Mouse (Mus musculus): ENCODE results near the gene Kpna7.
A peak's percentile ranks its signal among the peaks of the same experiment; 100 is the strongest.

Gene Kpna7

DNA sequence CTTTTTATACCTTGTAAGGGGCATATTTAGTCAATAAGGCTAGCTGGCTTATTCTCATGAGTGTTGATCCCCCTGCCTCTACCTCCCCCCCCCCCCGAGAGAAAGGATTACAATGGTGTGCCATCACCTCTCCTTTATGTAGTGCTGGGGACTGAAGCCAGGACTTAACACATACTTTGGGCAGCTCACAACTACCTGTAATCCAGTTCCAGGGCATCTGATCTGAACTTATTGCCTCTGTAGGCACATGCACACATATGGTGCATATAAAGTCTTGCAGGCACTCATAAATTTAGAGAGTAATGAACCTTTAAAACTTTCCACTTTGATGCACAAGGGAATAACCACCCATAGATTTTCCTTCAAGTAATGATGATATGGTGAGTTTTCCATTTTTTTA, 69.6 kb downstream of the Kpna7 start:
- DNase-seq = no peak

- DNase-seq = no peak
Measured at GRCm38 (mm10) chr5:145008878-145009659, 74.8 kb downstream of the Kpna7 start.

GRCm38 (mm10) chr5:145005596-145005995, 78.2 kb downstream of the Kpna7 start:
- DNase-seq = no peak

GRCm38 (mm10) chr5:145004495-145004894, 79.3 kb downstream of the Kpna7 start:
- no peak for DNase-seq

DNA sequence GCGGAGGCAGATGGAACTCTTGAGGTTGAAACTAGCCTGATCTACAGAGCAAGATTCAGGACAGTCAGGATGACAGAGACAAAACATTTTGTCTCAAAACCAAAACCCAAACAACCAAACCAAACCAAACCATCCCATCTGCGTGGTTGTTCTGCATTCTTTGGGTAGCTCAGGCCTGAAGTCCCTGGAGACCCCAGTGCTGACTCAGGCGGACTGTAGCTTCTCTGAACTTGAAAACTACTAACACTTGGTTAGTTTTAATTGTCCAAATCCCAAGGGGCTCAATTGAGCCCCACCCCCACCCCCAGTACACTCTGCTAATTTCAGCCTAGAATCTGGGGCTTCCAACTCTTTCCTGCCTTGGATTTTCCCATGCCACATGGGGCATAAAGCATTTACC, 80.5 kb downstream of the Kpna7 start:
- DNase-seq = no peak

DNA sequence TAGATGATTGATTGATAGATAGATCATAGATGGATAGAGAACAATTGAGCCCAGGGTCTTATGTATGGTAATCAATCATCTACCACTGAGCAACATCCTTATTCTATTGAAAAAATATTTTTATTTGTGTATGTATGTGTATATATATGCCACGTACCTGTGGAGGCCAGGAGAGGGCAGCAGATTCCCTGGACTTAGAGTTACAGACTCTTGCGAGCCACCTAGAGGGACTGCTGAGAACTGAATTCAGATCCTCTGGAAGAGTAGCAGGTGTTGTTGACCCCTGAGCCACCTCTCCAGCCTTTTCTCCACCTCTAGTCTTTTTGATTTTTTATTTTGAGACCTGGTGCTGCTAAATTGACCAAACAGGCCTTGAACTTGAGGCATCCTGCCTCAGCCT, 85.3 kb downstream of the Kpna7 start:
- no peak for DNase-seq

DNA sequence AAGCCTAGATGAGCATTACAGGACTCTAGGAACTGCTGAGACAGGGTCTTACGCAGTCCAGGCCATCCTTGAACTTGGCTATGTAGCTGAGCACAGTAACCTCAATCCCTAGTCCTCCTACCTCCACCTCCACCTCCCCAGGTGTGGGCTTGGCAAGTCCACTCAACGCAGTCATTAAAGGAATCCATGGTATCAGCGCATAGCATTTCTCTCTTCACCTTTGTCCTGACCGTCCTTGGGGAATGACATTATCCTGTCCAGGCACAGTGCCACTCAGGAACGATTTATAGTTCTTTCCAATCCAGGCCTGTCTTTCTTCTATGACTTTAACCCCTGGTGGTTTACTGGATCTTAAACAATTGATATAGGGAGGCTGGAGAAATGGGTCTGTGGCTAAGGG, 93.3 kb downstream of the Kpna7 start:
- DNase-seq = no peak

DNA sequence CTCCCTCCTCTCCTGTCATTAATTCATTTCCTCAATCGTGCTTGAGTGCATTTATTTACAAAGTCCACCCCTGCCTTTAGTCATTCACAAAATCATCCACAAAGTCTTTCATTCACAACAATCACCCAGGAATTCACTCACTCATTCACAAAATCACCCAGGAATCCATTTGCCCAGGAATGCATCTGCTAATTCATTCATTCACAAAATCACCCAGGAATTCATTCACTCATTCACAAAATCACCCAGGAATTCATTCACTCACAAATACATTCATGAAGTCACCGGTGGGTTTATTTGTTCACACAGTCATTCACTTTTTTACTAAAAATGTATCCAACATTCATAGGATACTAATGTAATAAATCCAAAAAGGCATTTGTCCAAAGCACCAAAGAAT, 93.8 kb downstream of the Kpna7 start:
- no peak for DNase-seq

DNA sequence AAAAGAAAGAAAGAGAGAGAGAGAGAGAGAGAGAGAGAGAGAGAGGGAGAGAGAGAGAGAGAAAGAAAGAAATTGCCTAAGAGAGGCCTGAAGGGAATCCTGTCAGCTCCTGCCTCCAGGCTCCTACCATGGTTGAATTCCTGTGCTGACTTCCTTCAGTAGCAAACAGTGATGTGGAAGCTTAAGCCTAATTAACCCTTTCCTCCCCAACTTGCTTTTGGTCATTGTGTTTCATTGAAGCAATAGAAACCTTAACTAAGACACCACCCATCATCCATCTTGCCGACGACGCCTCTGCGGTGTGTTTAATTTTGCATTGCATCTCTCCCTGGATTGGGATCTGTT, 94.8 kb downstream of the Kpna7 start:
- no peak for DNase-seq

GRCm38 (mm10) chr5:144988340-144989060, 95.3 kb downstream of the Kpna7 start:
- peak; percentile 14 for DNase-seq

- DNase-seq = no peak
Measured at GRCm38 (mm10) chr5:144987561-144987960, 96.3 kb downstream of the Kpna7 start.

- DNase-seq = no peak
Measured at GRCm38 (mm10) chr5:144984839-144985238, 99.0 kb downstream of the Kpna7 start.

GRCm38 (mm10) chr5:144983227-144983626, 100.6 kb downstream of the Kpna7 start:
- DNase-seq = no peak

GRCm38 (mm10) chr5:144979110-144979509, 104.7 kb downstream of the Kpna7 start:
- no peak for DNase-seq

DNA sequence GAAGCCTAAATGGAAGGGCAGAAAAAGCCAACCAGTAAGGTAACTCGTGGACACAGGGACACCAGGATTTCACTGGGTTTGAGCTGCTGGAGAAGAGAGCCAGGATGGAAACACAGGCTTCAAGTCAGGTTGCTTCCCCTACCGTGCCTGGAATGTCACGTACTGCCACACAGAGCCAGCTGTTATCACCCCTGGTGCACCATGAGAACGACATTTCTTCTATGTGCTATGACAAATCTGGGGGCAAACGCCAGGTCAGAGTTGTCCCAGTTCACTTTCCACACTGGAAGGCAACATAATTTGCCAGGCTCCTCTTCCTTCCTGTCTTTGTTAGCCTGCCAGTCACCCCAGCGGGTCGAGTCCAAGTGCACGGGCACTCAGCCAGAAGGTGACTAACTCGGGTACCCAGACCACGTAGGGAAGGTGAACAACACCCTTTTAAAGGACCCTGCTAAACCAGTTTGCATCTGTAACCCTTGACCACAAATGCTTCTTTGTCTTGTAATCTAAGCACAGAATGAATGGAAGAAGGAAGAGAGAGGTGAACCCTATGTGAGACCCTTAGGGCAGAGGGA, 105.2 kb downstream of the Kpna7 start:
- DNase-seq = no peak

DNA sequence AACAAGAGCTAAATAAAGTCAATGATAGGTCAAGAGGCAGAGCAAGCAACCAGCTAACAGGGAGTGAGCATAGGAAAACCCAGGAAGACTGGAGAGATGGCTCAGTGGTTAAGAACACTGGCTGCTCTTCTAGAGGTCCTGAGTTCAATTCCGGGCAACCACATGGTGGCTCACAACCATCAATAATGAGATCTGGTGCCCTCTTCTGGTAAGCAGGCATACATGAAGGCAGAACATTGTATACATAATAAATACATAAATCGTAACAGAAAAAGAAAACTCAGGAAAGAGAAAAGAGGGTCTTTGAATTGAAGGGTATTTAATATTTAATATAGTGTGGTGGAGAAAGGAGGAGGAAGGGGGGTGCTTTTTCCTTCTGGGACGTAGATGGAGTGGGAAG, 112.6 kb downstream of the Kpna7 start:
- DNase-seq = no peak

DNA sequence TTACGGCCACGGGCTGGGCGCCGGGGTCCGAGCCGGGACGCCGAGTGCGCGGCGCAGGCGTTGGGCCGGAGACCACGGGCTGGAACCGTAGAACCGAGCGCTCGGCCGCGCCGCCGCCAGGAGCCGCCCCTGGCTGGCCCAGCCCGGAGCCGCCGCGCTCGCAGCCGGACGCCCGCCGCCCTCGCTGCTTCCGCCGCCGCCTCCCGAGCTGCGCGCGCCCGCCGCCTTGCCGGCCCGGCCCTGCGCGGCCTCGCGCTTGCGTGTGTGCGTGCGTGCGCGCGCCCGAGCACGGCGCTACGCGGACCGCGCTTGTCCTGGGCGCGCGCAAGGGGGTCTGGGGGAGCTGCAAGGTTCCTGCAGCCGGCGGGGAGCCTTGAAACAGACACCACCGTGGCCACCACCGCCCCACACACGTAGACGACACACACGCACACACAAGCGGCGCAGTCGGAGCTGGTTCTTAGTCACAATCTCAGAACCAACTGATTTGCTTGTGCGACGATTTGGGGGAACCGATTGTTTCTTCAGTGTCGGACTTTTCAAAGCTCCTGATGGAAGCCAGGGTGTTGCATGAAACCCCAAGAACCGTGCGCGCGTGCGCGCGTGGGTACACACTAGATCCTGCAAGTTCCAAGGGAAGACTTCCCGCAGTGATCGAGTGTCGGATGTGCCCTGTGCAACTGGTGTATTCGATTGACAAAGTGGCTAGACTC, 118.0 kb downstream of the Kpna7 start, which contains the start of gene Smurf1:
TSS of gene Smurf1 (minus strand) at position 209 of the 713 bp plus-strand sequence.
- DNase-seq = peak; percentile 89

DNA sequence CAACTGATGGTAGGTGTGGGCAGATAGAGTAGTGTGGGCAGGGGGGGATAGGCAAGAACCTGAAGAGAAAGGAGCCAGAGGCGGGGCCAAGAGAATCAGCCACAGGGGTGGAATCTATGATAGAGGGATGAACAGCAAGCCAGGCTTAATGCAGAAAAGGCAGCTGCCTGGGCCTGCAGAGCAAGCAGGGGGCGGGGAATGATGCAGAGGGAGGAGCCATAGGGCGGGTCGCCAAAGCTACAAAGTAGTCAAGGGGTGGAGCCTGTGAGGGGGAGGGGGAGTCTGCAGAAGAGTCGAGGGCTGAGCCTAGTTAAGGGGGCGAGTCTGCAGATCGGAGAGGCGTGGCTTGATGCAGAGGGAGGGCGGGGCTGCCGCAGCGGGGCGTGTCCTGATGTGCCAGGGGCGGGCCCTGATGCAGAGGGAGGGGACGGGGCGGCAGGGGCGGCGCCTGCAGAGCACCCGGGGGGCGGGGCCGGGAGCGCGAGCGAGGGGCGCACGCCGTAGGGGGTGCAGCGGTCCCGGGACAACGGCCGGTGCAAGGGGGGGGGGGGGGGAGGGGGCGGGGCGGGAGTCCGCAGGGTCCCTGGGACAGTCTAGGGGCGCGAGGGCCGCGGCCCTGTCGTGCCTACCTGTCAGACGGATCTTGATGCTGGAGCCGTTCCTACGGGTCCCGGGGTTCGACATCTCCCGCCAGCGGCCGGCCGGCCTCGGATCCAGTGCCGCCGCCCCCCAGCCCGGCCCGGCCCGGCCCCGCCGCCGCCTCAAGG, 118.8 kb downstream of the Kpna7 start:
- peak; percentile 77 for DNase-seq

- no peak for DNase-seq
Measured at GRCm38 (mm10) chr5:144964465-144964864, 119.4 kb downstream of the Kpna7 start.

DNA sequence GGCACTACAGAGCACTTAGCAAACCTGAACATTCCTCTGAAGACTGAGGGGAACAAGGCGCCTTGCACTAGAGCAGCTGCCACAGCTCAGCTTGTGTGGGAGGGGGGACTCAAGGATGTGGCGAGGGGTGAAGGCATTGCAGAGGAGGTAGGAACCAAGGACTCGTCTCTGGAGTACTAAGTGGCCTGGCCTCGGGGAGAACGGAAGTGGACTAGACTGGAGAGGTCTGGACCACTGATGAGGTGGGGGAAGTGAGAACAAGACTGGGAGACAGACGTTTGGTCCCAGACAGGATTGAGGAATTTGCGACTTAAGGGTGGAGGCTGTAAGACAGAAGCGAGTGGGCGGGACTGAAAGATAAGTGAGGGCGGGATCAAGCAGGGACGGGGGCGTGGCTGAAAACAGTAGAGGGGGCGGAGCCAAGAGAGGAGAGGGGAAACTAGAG, 120.0 kb downstream of the Kpna7 start:
- peak; percentile 51 for DNase-seq

- peak; percentile 47 for DNase-seq
Measured at GRCm38 (mm10) chr5:144963401-144963800, 120.4 kb downstream of the Kpna7 start.

DNA sequence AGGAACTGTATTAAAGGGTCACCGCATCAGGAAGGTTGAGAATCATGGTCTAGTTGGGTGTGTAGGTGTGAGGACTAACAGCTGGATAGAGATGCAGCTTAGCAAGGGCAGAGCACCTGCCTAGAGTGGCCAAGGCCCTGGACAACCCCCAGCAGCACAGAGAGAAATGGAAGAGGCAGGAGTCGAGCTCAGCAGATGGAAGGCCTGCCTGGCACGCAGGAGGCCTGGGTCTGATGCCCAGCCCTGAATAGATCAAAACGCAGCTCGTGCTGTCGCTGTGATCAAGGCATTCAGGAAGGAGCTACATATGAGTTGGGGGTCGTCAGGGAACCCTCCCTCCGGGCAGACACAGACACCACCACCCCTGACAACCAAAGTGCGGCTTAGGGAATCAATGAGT, 125.6 kb downstream of the Kpna7 start:
- no peak for DNase-seq

DNA sequence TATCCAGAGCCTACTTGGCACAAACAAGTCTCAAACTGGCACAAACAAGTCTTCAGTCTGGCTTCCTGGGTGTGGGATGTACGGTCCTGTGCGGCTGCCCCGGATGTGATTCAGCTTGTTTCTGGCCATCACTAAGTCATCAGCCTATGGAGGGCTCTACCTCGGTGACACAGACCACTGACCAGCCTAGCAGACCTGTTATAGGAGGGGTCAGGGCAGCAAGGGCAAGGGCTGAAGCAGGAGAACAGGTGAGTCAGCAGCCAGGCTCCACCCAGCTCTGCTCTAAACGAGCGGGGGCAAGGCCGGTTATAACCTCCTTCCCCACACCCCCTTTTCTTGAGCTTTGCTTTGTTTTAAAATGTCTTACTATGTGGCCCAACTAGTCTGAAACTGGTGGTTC, 129.4 kb downstream of the Kpna7 start:
- no peak for DNase-seq

Measured in right cerebral cortex, postnatal 4 days (tissue).